15 mouse cellular contexts compared by ENCODE assay signal in the genomic region with DNA sequence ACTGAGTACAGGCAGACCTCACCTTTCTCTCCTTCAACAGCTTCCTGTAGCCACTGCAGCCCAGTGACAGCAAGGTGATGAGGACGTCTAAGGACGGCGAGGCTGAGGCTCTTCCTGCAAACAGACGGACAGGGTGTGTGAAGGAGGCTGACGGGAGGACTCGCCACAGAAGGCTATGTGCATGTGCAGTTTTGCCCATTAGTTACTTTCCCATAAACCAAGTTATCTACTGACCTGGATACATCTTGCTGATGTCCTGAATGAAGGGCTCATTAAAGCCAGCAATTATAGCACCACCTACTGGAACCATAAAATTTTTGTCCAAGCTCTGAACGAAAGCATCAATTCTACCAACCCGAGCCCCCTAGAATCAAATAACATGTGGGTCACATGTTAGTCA. TPM values are rescaled to one million over a fixed set of nuclear protein-coding genes. Genes with fewer than 3 reads are reported as not detected.
DNase-seq lines count a peak whose midpoint lies in the region; ATAC-seq and TF ChIP-seq lines count a peak whose summit lies in the region.
"Had no signal": no experiment of that assay in that cellular context is flagged by ENCODE, and none has a peak within 500 bp of the region (broad histone marks: within the 10 kb centered on the region; RNA-seq: fewer than 3 reads in every experiment).

No protein-coding gene starts in this region.

- no peak overlapping the region for H3K4me3 ChIP-seq in forebrain, embryonic 16.5 days (replicated peaks; ENCODE audit: low read length)
- H3K4me3 ChIP-seq in forebrain, embryonic 15.5 days: no peak overlapping the region
- no peak overlapping the region for H3K4me3 ChIP-seq in left cerebral cortex, adult 2 months
- no peak overlapping the region for H3K4me3 ChIP-seq in midbrain, embryonic 14.5 days (replicated peaks; ENCODE audit: low read depth, low read length)
- H3K4me3 ChIP-seq: neural tube, embryonic 12.5 days had no signal

- ATAC-seq in forebrain, embryonic 16.5 days: 0 out of 2 replicates have a peak, but pooled peaks have one; percentile 31
- ATAC-seq in forebrain, embryonic 15.5 days (replicated peaks): no peak
- no peak for ATAC-seq in midbrain, embryonic 14.5 days (ENCODE audit: low FRiP score, low TSS enrichment)
- ATAC-seq: inflammation-experienced regulatory T-cells, adult 6 months had no signal

- WGBS in forebrain, embryonic 16.5 days: 72% methylated on average over 8 of the region's 8 CpGs
- 73% methylated on average over 8 of the region's 8 CpGs for WGBS in forebrain, embryonic 15.5 days
- 70% methylated on average over 8 of the region's 8 CpGs for WGBS in midbrain, embryonic 14.5 days

- intact Hi-C loops in left cerebral cortex, adult 2 months (cut with DNase I): loop anchor here (5.0 to 10.0 kb wide), 3 partner anchors 89 to 541 kb away; a partner anchor contains a TSS
- intact Hi-C loops in left cerebral cortex, postnatal 36 days (cut with DNase I): loop anchor here (10.0 kb wide), 2 partner anchors 91 to 261 kb away; a partner anchor contains a TSS

- peak; percentile 63 for TF ChIP-seq CTCF in left cerebral cortex, adult 2 months (IDR thresholded peaks at IDR 0.05)

- peaks cover 2% of the 10 kb centered on the region; the same call in 1 of the 2 replicates for H3K36me3 ChIP-seq in forebrain, embryonic 16.5 days (ENCODE audit: control insufficient read depth, insufficient read depth)
- H3K36me3 ChIP-seq in forebrain, embryonic 15.5 days: peaks cover 20% of the 10 kb centered on the region
- peaks cover 33% of the 10 kb centered on the region for H3K36me3 ChIP-seq in midbrain, embryonic 14.5 days (ENCODE audit: control insufficient read depth, insufficient read depth, low read length)

- H3K27me3 ChIP-seq in forebrain, embryonic 16.5 days (replicated peaks; ENCODE audit: control insufficient read depth, insufficient read depth, low read length): no peaks in the 10 kb centered on the region
- H3K27me3 ChIP-seq in forebrain, embryonic 15.5 days: no peaks in the 10 kb centered on the region
- no peaks in the 10 kb centered on the region for H3K27me3 ChIP-seq in midbrain, embryonic 14.5 days (ENCODE audit: control insufficient read depth, insufficient read depth, low read length)
- H3K27me3 ChIP-seq: neural tube, embryonic 12.5 days had no signal

- no peak overlapping the region for H3K9ac ChIP-seq in forebrain, embryonic 16.5 days (replicated peaks; ENCODE audit: low read depth, low read length)
- no peak overlapping the region for H3K9ac ChIP-seq in forebrain, embryonic 15.5 days (replicated peaks)
- H3K9ac ChIP-seq in midbrain, embryonic 14.5 days (replicated peaks; ENCODE audit: low read length): no peak overlapping the region
- H3K9ac ChIP-seq: neural tube, embryonic 12.5 days had no signal

- H3K27ac ChIP-seq in forebrain, embryonic 16.5 days (ENCODE audit: low read length): no peak overlapping the region
- no peak overlapping the region for H3K27ac ChIP-seq in forebrain, embryonic 15.5 days (replicated peaks)
- no peak overlapping the region for H3K27ac ChIP-seq in left cerebral cortex, adult 2 months
- no peak overlapping the region for H3K27ac ChIP-seq in midbrain, embryonic 14.5 days (replicated peaks; ENCODE audit: low read depth, low read length)
- H3K27ac ChIP-seq: neural tube, embryonic 12.5 days had no signal

- H3K4me2 ChIP-seq in forebrain, embryonic 16.5 days (ENCODE audit: low read length): no peak overlapping the region
- no peak overlapping the region for H3K4me2 ChIP-seq in forebrain, embryonic 15.5 days (replicated peaks)
- H3K4me2 ChIP-seq in midbrain, embryonic 14.5 days (ENCODE audit: low read length): no peak overlapping the region
- H3K4me2 ChIP-seq: neural tube, embryonic 12.5 days had no signal

- H3K4me1 ChIP-seq in forebrain, embryonic 16.5 days (replicated peaks; ENCODE audit: control insufficient read depth, insufficient read depth, low read length): no peaks in the 10 kb centered on the region
- H3K4me1 ChIP-seq in forebrain, embryonic 15.5 days: no peaks in the 10 kb centered on the region
- H3K4me1 ChIP-seq in midbrain, embryonic 14.5 days (ENCODE audit: control insufficient read depth, insufficient read depth, low read length): no peaks in the 10 kb centered on the region
- H3K4me1 ChIP-seq: neural tube, embryonic 12.5 days had no signal

- DNase-seq in left cerebral cortex, adult 2 months (ENCODE audit: extremely low spot score in 1 of 2, low spot score in 2 of 2): no peak
- DNase-seq in left cerebral cortex, postnatal 36 days (ENCODE audit: low spot score in 2 of 2): no peak
- peak; percentile 36 for DNase-seq in NIH3T3 (ENCODE audit: low read depth)
- DNase-seq in midbrain, embryonic 14.5 days: peak; percentile 81
- DNase-seq in urinary bladder, postnatal 36 days (ENCODE audit: low spot score in 2 of 2): no peak
- no peak for DNase-seq in spleen, adult 18-20 months
- DNase-seq: adrenal gland, postnatal 25 days; gastrocnemius, postnatal 36 days; lung, postnatal 10 days; thymus, postnatal 14 days had no signal

- no peaks in the 10 kb centered on the region for H3K9me3 ChIP-seq in forebrain, embryonic 16.5 days (ENCODE audit: control insufficient read depth, low read length)
- no peaks in the 10 kb centered on the region for H3K9me3 ChIP-seq in forebrain, embryonic 15.5 days
- H3K9me3 ChIP-seq in midbrain, embryonic 14.5 days (ENCODE audit: control insufficient read depth, low read length): no peaks in the 10 kb centered on the region
- H3K9me3 ChIP-seq: G1E; neural tube, embryonic 12.5 days had no signal

RNA-seq across cellular contexts. Expression of a gene that starts 13.5 kb away (rescaled TPM):
- 8.5 and 9.0 TPM in 2 replicates for polyA plus RNA-seq in forebrain, embryonic 16.5 days (2015; fragmentation: Nextera tagmentation; extraction: Ambion mirVana)
- polyA plus RNA-seq in forebrain, embryonic 15.5 days (2015; fragmentation: Nextera tagmentation; extraction: Ambion mirVana): 8.0 and 8.2 TPM in 2 replicates
- 10 to 100 TPM; 10.9 to 11.7 TPM for total RNA-seq in left cerebral cortex, adult 2 months (2021)
- 10 to 100 TPM in 1 of 2 experiments, 1 to 10 TPM in 1; 9.4 to 12.2 TPM for total RNA-seq in left cerebral cortex, postnatal 36 days (2021)
- 7.2 and 10.7 TPM in 2 replicates for polyA plus RNA-seq in midbrain, embryonic 14.5 days (2014; fragmentation: Nextera tagmentation; extraction: Ambion mirVana)

Comparison
In these comparisons a context has a peak if more than half of its experiments do, and no peak if none do; other contexts are left out.
1. DNase-seq: peak in NIH3T3 (single experiment) and midbrain, embryonic 14.5 days (single experiment); none in left cerebral cortex, adult 2 months (0 of 2), left cerebral cortex, postnatal 36 days (0 of 2), urinary bladder, postnatal 36 days (0 of 2) and spleen, adult 18-20 months (0 of 2).